Mouse (Mus musculus) ES-Bruce4 (cell line): ENCODE measurements at regions not wholly inside any gene's neighbourhood (a gene's known extent, or its start where the extent isn't known, plus 50 kb on each side); places are given as distances from the start of the nearest gene placed in this dataset.

Source experiments
- CTCF ChIP-seq: IDR thresholded peaks from one replicate; pipeline ENCODE4 v1.8.1; 2011; ENCODE audit warnings: low read depth, low read length
- POLR2A ChIP-seq: IDR thresholded peaks from one replicate; pipeline ENCODE4 v1.8.1; 2011; ENCODE audit warnings: low read length; ENCODE audit not compliant: insufficient read depth

- TF ChIP-seq POLR2A (no peak), CTCF (no peak)
These were observed 328.8 kb upstream of the Ercc4 start for GRCm38 (mm10) chr16:12780635-12781034.
